Mouse (Mus musculus): ENCODE data around the gene 1700001C02Rik. TPM values are rescaled to one million over a fixed set of nuclear protein-coding genes. Genes with fewer than 3 reads are reported as not detected.
A peak's percentile ranks its signal among the peaks of the same experiment; 100 is the strongest.

Gene 1700001C02Rik
- total RNA-seq, 2 experiments from 2014 or later: not detected

DNA sequence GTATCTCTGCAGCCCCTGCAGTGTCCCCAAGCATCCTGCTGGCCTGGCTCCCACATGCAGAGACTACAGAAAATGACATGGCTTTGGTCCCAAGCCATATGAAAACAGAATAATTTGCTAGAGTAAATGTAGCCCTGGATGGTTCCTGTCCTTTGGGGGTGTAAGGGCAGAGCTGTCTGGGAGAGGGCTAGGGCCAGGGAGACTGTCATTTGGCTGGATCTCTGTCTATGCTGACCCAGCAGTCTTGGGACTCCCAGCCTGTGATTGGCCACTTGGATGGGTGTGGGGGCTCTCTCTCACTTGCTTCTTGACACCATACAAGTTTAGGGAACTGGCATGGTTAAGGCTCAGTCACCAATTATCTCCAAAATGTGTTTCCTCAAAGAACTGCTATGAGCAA lies 24.4 kb downstream of the 1700001C02Rik start:
- DNase-seq (ENCODE audit: low spot score in 2 of 2): no peak
- intact Hi-C loops (cut with DNase I): no loop called here

- intact Hi-C loops (cut with DNase I): no loop called here
- DNase-seq (ENCODE audit: low spot score in 2 of 2): no peak
These were observed 25.0 kb downstream of the 1700001C02Rik start for GRCm38 (mm10) chr5:30490845-30491244.

GRCm38 (mm10) chr5:30493723-30494122 lies 27.9 kb downstream of the 1700001C02Rik start:
- no peak for DNase-seq (ENCODE audit: low spot score in 2 of 2)
- intact Hi-C loops (cut with DNase I): no loop called here

- intact Hi-C loops (cut with DNase I): no loop called here
- DNase-seq (ENCODE audit: low spot score in 2 of 2): no peak
These were observed 28.8 kb downstream of the 1700001C02Rik start for GRCm38 (mm10) chr5:30494606-30495005.

- DNase-seq (ENCODE audit: low spot score in 2 of 2): no peak
- intact Hi-C loops (cut with DNase I): no loop called here
These were observed 29.4 kb downstream of the 1700001C02Rik start for GRCm38 (mm10) chr5:30495288-30495687.

- intact Hi-C loops (cut with DNase I): no loop called here
These were observed 31.0 kb downstream of the 1700001C02Rik start for GRCm38 (mm10) chr5:30496821-30497220.

GRCm38 (mm10) chr5:30497299-30497698 lies 31.5 kb downstream of the 1700001C02Rik start:
- intact Hi-C loops (cut with DNase I): no loop called here
- DNase-seq (ENCODE audit: low spot score in 2 of 2): no peak

More at GRCm38 (mm10) chr5:30496821-30497220, 31.0 kb downstream of the 1700001C02Rik start:
- DNase-seq (ENCODE audit: low spot score in 2 of 2): no peak

DNA sequence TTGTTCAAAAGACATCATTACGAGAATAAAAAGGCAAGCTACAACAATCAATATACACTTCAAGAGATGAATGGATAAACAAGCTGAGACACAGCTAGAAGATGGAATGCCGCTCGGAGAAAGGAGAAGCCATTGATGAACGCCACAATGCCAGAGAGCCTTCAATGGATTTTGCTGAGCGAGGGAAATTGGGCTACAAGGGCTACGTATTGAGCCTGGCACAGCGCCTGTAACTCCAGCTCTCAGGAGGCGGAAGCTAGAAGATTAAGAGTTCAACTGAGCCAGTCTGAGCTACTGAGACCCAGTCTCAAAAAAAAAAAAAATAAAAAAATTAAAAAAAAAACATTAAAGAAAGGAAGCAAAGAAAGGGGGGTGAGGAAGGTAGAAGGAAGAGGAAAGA lies 47.3 kb downstream of the 1700001C02Rik start:
- no peak for DNase-seq (ENCODE audit: low spot score in 2 of 2)
- intact Hi-C loops (cut with DNase I): no loop called here

DNA sequence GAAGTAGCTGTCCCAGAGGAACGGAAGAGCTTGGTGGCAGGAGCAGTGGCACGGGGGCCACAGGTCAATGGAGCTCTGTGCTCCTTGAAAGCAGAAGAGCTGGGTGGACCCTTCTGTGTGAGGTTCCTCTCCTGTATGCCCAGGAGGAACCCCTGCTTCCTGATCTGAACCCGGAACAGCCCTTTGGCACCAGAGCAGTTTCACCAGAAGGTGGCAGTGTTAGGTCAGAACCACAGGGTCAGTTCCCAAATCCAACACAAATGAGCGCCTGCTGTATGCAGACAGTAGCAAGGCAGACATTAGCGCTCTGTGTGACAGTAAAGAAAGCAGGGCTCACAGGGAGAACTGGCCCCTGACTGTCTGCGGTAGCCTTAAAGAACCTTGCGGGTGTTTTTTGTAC lies 50.5 kb downstream of the 1700001C02Rik start:
- DNase-seq (ENCODE audit: low spot score in 2 of 2): peak; percentile 22 to 56
- intact Hi-C loops (cut with DNase I): no loop called here

GRCm38 (mm10) chr5:30518108-30518507 lies 52.3 kb downstream of the 1700001C02Rik start:
- intact Hi-C loops (cut with DNase I): loop anchor here (2.0 kb wide), 1 partner anchor 121 kb away; no protein-coding TSS in a partner anchor
- no peak for DNase-seq (ENCODE audit: low spot score in 2 of 2)

GRCm38 (mm10) chr5:30518547-30518946 lies 52.7 kb downstream of the 1700001C02Rik start:
- DNase-seq (ENCODE audit: low spot score in 2 of 2): no peak
- intact Hi-C loops (cut with DNase I): loop anchor here (2.0 kb wide), 1 partner anchor 120 kb away; no protein-coding TSS in a partner anchor

- intact Hi-C loops (cut with DNase I): loop anchor here (2.0 kb wide), 1 partner anchor 119 kb away; no protein-coding TSS in a partner anchor
- DNase-seq (ENCODE audit: low spot score in 2 of 2): no peak
These were observed 53.6 kb downstream of the 1700001C02Rik start for GRCm38 (mm10) chr5:30519494-30519893.

- DNase-seq (ENCODE audit: low spot score in 2 of 2): no peak
- intact Hi-C loops (cut with DNase I): no loop called here
These were observed 54.4 kb downstream of the 1700001C02Rik start for GRCm38 (mm10) chr5:30520214-30520732.

DNA sequence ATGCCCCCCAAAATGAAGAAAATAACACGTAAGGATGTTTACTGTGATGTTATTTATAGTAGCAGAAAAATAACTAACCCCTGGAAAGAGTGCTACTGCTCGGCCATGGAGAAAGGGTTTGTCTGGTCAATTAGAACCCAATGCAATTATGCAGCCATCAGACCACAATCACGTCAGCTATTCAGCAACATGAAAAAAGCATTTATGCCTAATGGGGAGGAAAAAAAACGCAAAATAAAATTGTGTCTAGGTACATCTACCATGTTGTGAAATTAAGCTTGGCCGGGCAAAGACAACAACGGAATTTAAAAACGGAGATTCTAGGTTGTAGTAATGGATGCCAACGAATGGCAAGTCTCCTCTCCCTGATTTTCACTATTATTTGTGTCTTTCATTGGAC lies 56.6 kb downstream of the 1700001C02Rik start:
- no peak for DNase-seq (ENCODE audit: low spot score in 2 of 2)
- intact Hi-C loops (cut with DNase I): no loop called here

- intact Hi-C loops (cut with DNase I): no loop called here
These were observed 57.3 kb downstream of the 1700001C02Rik start for GRCm38 (mm10) chr5:30523131-30523530.

GRCm38 (mm10) chr5:30524213-30524612 lies 58.4 kb downstream of the 1700001C02Rik start:
- DNase-seq (ENCODE audit: low spot score in 2 of 2): no peak
- intact Hi-C loops (cut with DNase I): no loop called here

More at GRCm38 (mm10) chr5:30523131-30523530, 57.3 kb downstream of the 1700001C02Rik start:
- no peak for DNase-seq (ENCODE audit: low spot score in 2 of 2)

- intact Hi-C loops (cut with DNase I): no loop called here
- peak in 1 of 2 experiments; percentile 15 for DNase-seq (ENCODE audit: low spot score in 2 of 2)
These were observed 60.3 kb downstream of the 1700001C02Rik start for GRCm38 (mm10) chr5:30525920-30526836.

- intact Hi-C loops (cut with DNase I): no loop called here
- DNase-seq (ENCODE audit: low spot score in 2 of 2): no peak
These were observed 61.3 kb downstream of the 1700001C02Rik start for GRCm38 (mm10) chr5:30527129-30527528.

- DNase-seq (ENCODE audit: low spot score in 2 of 2): no peak
- intact Hi-C loops (cut with DNase I): no loop called here
These were observed 63.1 kb downstream of the 1700001C02Rik start for GRCm38 (mm10) chr5:30528906-30529305.

Measured in left cerebral cortex, postnatal 14 days (tissue).